Mouse (Mus musculus) small intestine, adult 2 months (tissue): ENCODE measurements around the gene Ramac.

Experiments
- CTCF ChIP-seq: fragments of 200-500 bp; IDR thresholded peaks from 2 replicates; pipeline ENCODE4 v1.5.1; 2012; ENCODE audit warnings: low read depth, mild to moderate bottlenecking, control low read depth, inconsistent platforms, low read length, moderate library complexity, mixed read lengths; ENCODE audit not compliant: insufficient replicate concordance, insufficient read length; ENCODE audit errors: extremely low read depth
- POLR2A ChIP-seq: fragments of 200-500 bp; IDR thresholded peaks from 2 replicates; pipeline ENCODE4 v1.6.1; 2012; ENCODE audit warnings: low read depth, mild to moderate bottlenecking, control low read depth, inconsistent platforms, low read length, moderate library complexity

DNA sequence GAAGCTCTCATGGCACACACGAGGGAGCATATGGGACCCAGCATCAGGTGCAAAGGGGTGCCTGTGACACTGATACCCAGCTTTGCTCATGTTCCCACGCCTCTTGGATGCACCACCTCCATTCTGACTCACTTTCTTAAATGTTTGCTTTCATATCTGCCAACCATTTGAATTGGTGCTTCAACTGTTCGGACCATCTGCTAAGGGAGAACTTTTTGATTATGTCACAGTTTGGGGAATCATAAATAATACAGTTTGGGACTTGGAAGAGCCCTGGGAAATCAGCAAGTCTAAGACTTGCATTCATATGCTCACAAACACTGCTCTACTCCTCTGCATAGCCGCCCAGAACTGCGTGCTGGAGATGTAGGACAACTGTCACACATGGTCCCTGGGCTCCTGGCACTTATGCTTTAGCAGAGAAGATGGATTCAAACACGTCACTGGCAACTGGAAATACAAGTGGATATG, 31.5 kb upstream of the Ramac start:
- TF ChIP-seq CTCF (no peak), POLR2A (no peak)
